Mouse (Mus musculus): ENCODE results near the gene Gnb1l. TPM values are rescaled to one million over a fixed set of nuclear protein-coding genes. Genes with fewer than 3 reads are reported as not detected.

Gnb1l gene
- total and polyA plus RNA-seq, 2 experiments from 2014 or later: 2.2 to 8.5 TPM

GRCm38 (mm10) chr16:18455407-18455806, 43.1 kb upstream of the Gnb1l start:
- Histone ChIP-seq H3K4me1 (ENCODE audit: control insufficient read depth, insufficient read depth) (peaks cover 9% of the 10 kb centered on the region; the same call in 1 of the 2 replicates), H3K4me3 (ENCODE audit: low read depth, low read length) (no peak overlapping the region), H3K9me3 (replicated peaks; ENCODE audit: control insufficient read depth, low read length) (no peaks in the 10 kb centered on the region), H3K36me3 (replicated peaks; ENCODE audit: control insufficient read depth, insufficient read depth, low read length) (peaks cover 23% of the 10 kb centered on the region), H3K4me2 (ENCODE audit: low read depth, low read length) (no peak overlapping the region), H3K27ac (ENCODE audit: low read depth) (no peak overlapping the region), H3K9ac (replicated peaks; ENCODE audit: low read depth, low read length) (no peak overlapping the region), H3K27me3 (ENCODE audit: control insufficient read depth, insufficient read depth, low read length) (no peaks in the 10 kb centered on the region)
- TF ChIP-seq CTCF (IDR thresholded peaks at IDR 0.05; ENCODE audit: low read depth) (no peak), EP300 (IDR thresholded peaks at IDR 0.05; ENCODE audit: low read depth) (no peak)
- ATAC-seq (ENCODE audit: insufficient read depth, low read depth) (no peak), DNase-seq (ENCODE audit: low spot score) (no peak)
- 81% methylated on average over 6 of the region's 6 CpGs for WGBS

DNA sequence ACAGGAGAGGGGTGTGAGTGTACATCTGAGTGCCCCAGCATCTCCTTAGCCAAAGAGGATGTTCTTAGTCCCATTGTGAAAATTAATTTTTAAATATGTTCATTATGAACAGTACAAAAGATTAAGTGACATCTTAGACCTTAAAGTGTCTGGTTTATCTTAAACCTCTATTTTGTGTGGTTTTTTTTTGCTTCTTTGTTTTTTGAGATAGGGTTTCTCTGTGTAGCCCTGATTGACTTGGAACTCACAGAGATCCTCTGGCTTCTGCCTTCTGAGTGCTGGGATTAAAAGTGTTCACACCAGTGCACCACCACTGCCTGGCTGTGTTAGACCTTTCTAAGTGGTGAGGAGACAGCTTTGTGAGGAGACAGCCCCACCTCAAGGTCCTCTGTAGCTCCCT, 39.9 kb upstream of the Gnb1l start:
- peaks cover 19% of the 10 kb centered on the region for H3K36me3 ChIP-seq (replicated peaks; ENCODE audit: control insufficient read depth, insufficient read depth, low read length)
- no peak overlapping the region for H3K9ac ChIP-seq (replicated peaks; ENCODE audit: low read depth, low read length)
- peaks cover 9% of the 10 kb centered on the region; the same call in 1 of the 2 replicates for H3K4me1 ChIP-seq (ENCODE audit: control insufficient read depth, insufficient read depth)
- DNase-seq (ENCODE audit: low spot score) (no peak), ATAC-seq (ENCODE audit: insufficient read depth, low read depth) (no peak)
- TF ChIP-seq EP300 (IDR thresholded peaks at IDR 0.05; ENCODE audit: low read depth) (no peak), CTCF (IDR thresholded peaks at IDR 0.05; ENCODE audit: low read depth) (no peak)
- H3K4me2 ChIP-seq (ENCODE audit: low read depth, low read length): no peak overlapping the region
- H3K9me3 ChIP-seq (replicated peaks; ENCODE audit: control insufficient read depth, low read length): no peaks in the 10 kb centered on the region
- no peaks in the 10 kb centered on the region for H3K27me3 ChIP-seq (ENCODE audit: control insufficient read depth, insufficient read depth, low read length)
- H3K27ac ChIP-seq (ENCODE audit: low read depth): peak overlapping the region; percentile 54; the same call in 1 of the 2 replicates
- no peak overlapping the region for H3K4me3 ChIP-seq (ENCODE audit: low read depth, low read length)

GRCm38 (mm10) chr16:18459335-18459954, 39.1 kb upstream of the Gnb1l start:
- Histone ChIP-seq H3K9me3 (replicated peaks; ENCODE audit: control insufficient read depth, low read length) (no peaks in the 10 kb centered on the region), H3K36me3 (replicated peaks; ENCODE audit: control insufficient read depth, insufficient read depth, low read length) (peaks cover 19% of the 10 kb centered on the region), H3K9ac (replicated peaks; ENCODE audit: low read depth, low read length) (no peak overlapping the region; the same call in 1 of the 2 replicates), H3K4me2 (ENCODE audit: low read depth, low read length) (peak overlapping the region; percentile 37), H3K4me3 (ENCODE audit: low read depth, low read length) (peak overlapping the region; percentile 2; the same call in 1 of the 2 replicates), H3K27ac (ENCODE audit: low read depth) (peak overlapping the region; percentile 54; the same call in 1 of the 2 replicates), H3K27me3 (ENCODE audit: control insufficient read depth, insufficient read depth, low read length) (no peaks in the 10 kb centered on the region), H3K4me1 (ENCODE audit: control insufficient read depth, insufficient read depth) (peaks cover 9% of the 10 kb centered on the region; the same call in 1 of the 2 replicates)
- DNase-seq (ENCODE audit: low spot score) (no peak), ATAC-seq (ENCODE audit: insufficient read depth, low read depth) (no peak)
- 36% methylated on average over 12 of the region's 12 CpGs for WGBS
- TF ChIP-seq CTCF (IDR thresholded peaks at IDR 0.05; ENCODE audit: low read depth) (no peak), EP300 (IDR thresholded peaks at IDR 0.05; ENCODE audit: low read depth) (no peak)

- peak overlapping the region; percentile 2; the same call in 1 of the 2 replicates for H3K4me3 ChIP-seq (ENCODE audit: low read depth, low read length)
Observed at GRCm38 (mm10) chr16:18459955-18460370, 38.5 kb upstream of the Gnb1l start.

GRCm38 (mm10) chr16:18460826-18461225, 37.7 kb upstream of the Gnb1l start:
- peaks cover 19% of the 10 kb centered on the region for H3K36me3 ChIP-seq (replicated peaks; ENCODE audit: control insufficient read depth, insufficient read depth, low read length)

More at GRCm38 (mm10) chr16:18459955-18460370, 38.5 kb upstream of the Gnb1l start:
- Histone ChIP-seq H3K36me3 (replicated peaks; ENCODE audit: control insufficient read depth, insufficient read depth, low read length) (peaks cover 19% of the 10 kb centered on the region), H3K27ac (ENCODE audit: low read depth) (peak overlapping the region; percentile 54; the same call in 1 of the 2 replicates), H3K27me3 (ENCODE audit: control insufficient read depth, insufficient read depth, low read length) (no peaks in the 10 kb centered on the region), H3K4me1 (ENCODE audit: control insufficient read depth, insufficient read depth) (peaks cover 9% of the 10 kb centered on the region; the same call in 1 of the 2 replicates), H3K9me3 (replicated peaks; ENCODE audit: control insufficient read depth, low read length) (no peaks in the 10 kb centered on the region), H3K9ac (replicated peaks; ENCODE audit: low read depth, low read length) (no peak overlapping the region), H3K4me2 (ENCODE audit: low read depth, low read length) (peak overlapping the region; percentile 37)
- TF ChIP-seq EP300 (IDR thresholded peaks at IDR 0.05; ENCODE audit: low read depth) (no peak), CTCF (IDR thresholded peaks at IDR 0.05; ENCODE audit: low read depth) (no peak)
- WGBS: 31% methylated on average over 11 of the region's 11 CpGs
- DNase-seq (ENCODE audit: low spot score) (no peak), ATAC-seq (ENCODE audit: insufficient read depth, low read depth) (peak; percentile 35)

More at GRCm38 (mm10) chr16:18460826-18461225, 37.7 kb upstream of the Gnb1l start:
- peaks cover 9% of the 10 kb centered on the region; the same call in 1 of the 2 replicates for H3K4me1 ChIP-seq (ENCODE audit: control insufficient read depth, insufficient read depth)
- no peak overlapping the region for H3K27ac ChIP-seq (ENCODE audit: low read depth)
- no peak overlapping the region for H3K4me2 ChIP-seq (ENCODE audit: low read depth, low read length)
- no peak for TF ChIP-seq CTCF (IDR thresholded peaks at IDR 0.05; ENCODE audit: low read depth)
- TF ChIP-seq EP300 (IDR thresholded peaks at IDR 0.05; ENCODE audit: low read depth): no peak
- ATAC-seq (ENCODE audit: insufficient read depth, low read depth) (no peak), DNase-seq (ENCODE audit: low spot score) (no peak)
- H3K9me3 ChIP-seq (replicated peaks; ENCODE audit: control insufficient read depth, low read length): no peaks in the 10 kb centered on the region
- H3K4me3 ChIP-seq (ENCODE audit: low read depth, low read length): no peak overlapping the region
- no peak overlapping the region for H3K9ac ChIP-seq (replicated peaks; ENCODE audit: low read depth, low read length)
- WGBS: 85% methylated on average over 3 of the region's 3 CpGs
- no peaks in the 10 kb centered on the region for H3K27me3 ChIP-seq (ENCODE audit: control insufficient read depth, insufficient read depth, low read length)

Measured in heart, postnatal 0 days (tissue).